Mouse (Mus musculus) CH12.LX (cell line): ENCODE measurements around the gene Fam171a1. TPM values are rescaled to one million over a fixed set of nuclear protein-coding genes. Genes with fewer than 3 reads are reported as not detected.

Source experiments
- DNase-seq: peaks from one replicate; pipeline ENCODE4 v3.0.0-alpha.2; 2013; ENCODE audit errors: extremely low read depth
- H3K27ac ChIP-seq: 2 replicates; pipeline ENCODE4 v1.5.1; 2012; ENCODE audit warnings: low read depth, mild to moderate bottlenecking, control low read depth, moderate library complexity; ENCODE audit not compliant: insufficient read depth
- H3K27me3 ChIP-seq: replicated peaks from 2 replicates; pipeline ENCODE3; 2012; ENCODE audit warnings: inconsistent platforms
- H3K36me3 ChIP-seq, 2 experiments: replicated peaks in 1 of 2; 2 replicates each; pipeline versions ENCODE3 to v1.6.1; 2012; ENCODE audit warnings: inconsistent platforms in 1 of 2, low read length in 1 of 2, mild to moderate bottlenecking in 1 of 2, mixed read lengths in 1 of 2, moderate library complexity in 1 of 2; ENCODE audit not compliant: control insufficient read depth in 1 of 2, insufficient read depth in 1 of 2
- H3K4me1 ChIP-seq, 2 experiments: 2 replicates each; pipeline ENCODE4 v1.6.1; 2012; ENCODE audit warnings: inconsistent platforms in 1 of 2, moderate library complexity in 1 of 2; ENCODE audit not compliant: insufficient read depth in 2 of 2, control insufficient read depth in 1 of 2
- H3K4me2 ChIP-seq: 2 replicates; pipeline ENCODE4 v1.6.1; 2012; ENCODE audit warnings: low read depth, mild to moderate bottlenecking, control low read depth; ENCODE audit not compliant: poor library complexity, insufficient read depth, severe bottlenecking
- H3K4me3 ChIP-seq, 3 experiments: fragments of 150-350 bp in 1 of 3; sonication (generic) in 1 of 3; replicated peaks in 1 of 3; 2 replicates each; pipeline versions ENCODE3 to v1.5.1; 2011 to 2012; ENCODE audit warnings: low read depth in 2 of 3, low read length in 2 of 3, mild to moderate bottlenecking in 2 of 3, moderate library complexity in 2 of 3, control low read depth in 1 of 3, improper control_type of control experiment in 1 of 3, inconsistent platforms in 1 of 3, mixed read lengths in 1 of 3; ENCODE audit not compliant: poor library complexity in 1 of 3
- H3K79me2 ChIP-seq: replicated peaks from 2 replicates; pipeline ENCODE4 v1.6.1; 2012; ENCODE audit warnings: mild to moderate bottlenecking, moderate library complexity; ENCODE audit not compliant: control insufficient read depth, poor library complexity, insufficient read depth, severe bottlenecking; ENCODE audit errors: extremely low read depth
- H3K9ac ChIP-seq: 2 replicates; pipeline ENCODE4 v1.6.1; 2012; ENCODE audit warnings: low read depth, mild to moderate bottlenecking, control low read depth, moderate library complexity; ENCODE audit not compliant: insufficient read depth
- H3K9me3 ChIP-seq: replicated peaks from 2 replicates; pipeline ENCODE3; 2012; ENCODE audit warnings: low read length, inconsistent platforms, mixed read lengths
- CHD2 ChIP-seq: IDR thresholded peaks from 2 replicates; pipeline ENCODE4 v1.6.1; 2011; ENCODE audit warnings: low read length, improper control_type of control experiment
- CTCF ChIP-seq, 2 experiments: IDR thresholded peaks in 1 of 2; conservative IDR thresholded peaks in 1 of 2; 2 replicates each; pipeline ENCODE4 v1.5.1; 2011 to 2012; ENCODE audit warnings: low read depth in 2 of 2, low read length in 2 of 2, improper control_type of control experiment in 1 of 2, inconsistent platforms in 1 of 2, mild to moderate bottlenecking in 1 of 2, moderate library complexity in 1 of 2
- ELF1 ChIP-seq: IDR thresholded peaks from 2 replicates; pipeline ENCODE4 v1.6.1; 2014; ENCODE audit warnings: low read depth, mild to moderate bottlenecking, inconsistent platforms, low read length, improper control_type of control experiment
- ETS1 ChIP-seq: conservative IDR thresholded peaks from 2 replicates; pipeline ENCODE4 v1.6.1; 2012; ENCODE audit warnings: low read depth, mild to moderate bottlenecking, inconsistent platforms, low read length, improper control_type of control experiment, moderate library complexity
- IRF4 ChIP-seq: IDR thresholded peaks from 2 replicates; pipeline ENCODE4 v1.6.1; 2014; ENCODE audit warnings: low read depth, mild to moderate bottlenecking, inconsistent platforms, low read length, improper control_type of control experiment
- JUN ChIP-seq: IDR thresholded peaks from 2 replicates; pipeline ENCODE4 v1.6.1; 2011; ENCODE audit warnings: low read depth, mild to moderate bottlenecking, low read length, improper control_type of control experiment, moderate library complexity; ENCODE audit not compliant: insufficient read depth
- KAT2A ChIP-seq: IDR thresholded peaks from 2 replicates; pipeline ENCODE4 v1.6.1; 2012; ENCODE audit warnings: low read length, improper control_type of control experiment, inconsistent platforms; ENCODE audit not compliant: insufficient replicate concordance
- MAZ ChIP-seq: IDR thresholded peaks from 2 replicates; pipeline ENCODE4 v1.6.1; 2012; ENCODE audit warnings: low read depth, mild to moderate bottlenecking, inconsistent platforms, low read length, improper control_type of control experiment, moderate library complexity
- MEF2A ChIP-seq: IDR thresholded peaks from 2 replicates; pipeline ENCODE4 v1.6.1; 2014; ENCODE audit warnings: low read depth, mild to moderate bottlenecking, inconsistent platforms, low read length, improper control_type of control experiment, borderline replicate concordance
- MXI1 ChIP-seq: IDR thresholded peaks from 2 replicates; pipeline ENCODE4 v1.6.1; 2011; ENCODE audit warnings: mild to moderate bottlenecking, low read depth, low read length, improper control_type of control experiment
- MYC ChIP-seq: IDR thresholded peaks from 2 replicates; pipeline ENCODE4 v1.6.1; 2011; ENCODE audit warnings: low read depth, mild to moderate bottlenecking, improper control_type of control experiment, low read length
- NELFE ChIP-seq: IDR thresholded peaks from 2 replicates; pipeline ENCODE4 v1.6.1; 2011; ENCODE audit warnings: low read depth, low read length, improper control_type of control experiment
- NRF1 ChIP-seq: IDR thresholded peaks from 2 replicates; pipeline ENCODE4 v1.6.1; 2014; ENCODE audit warnings: low read depth, mild to moderate bottlenecking, inconsistent platforms, low read length, improper control_type of control experiment, moderate library complexity
- POLR2AphosphoS2 ChIP-seq: IDR thresholded peaks from 2 replicates; pipeline ENCODE4 v1.6.1; 2011; ENCODE audit warnings: low read depth, low read length, improper control_type of control experiment
- RAD21 ChIP-seq: IDR thresholded peaks from 2 replicates; pipeline ENCODE4 v1.6.1; 2011; ENCODE audit warnings: low read depth, mild to moderate bottlenecking, low read length, improper control_type of control experiment, moderate library complexity
- SIN3A ChIP-seq: IDR thresholded peaks from 2 replicates; pipeline ENCODE4 v1.6.1; 2012; ENCODE audit warnings: low read length, improper control_type of control experiment, inconsistent platforms
- SMC3 ChIP-seq: IDR thresholded peaks from 2 replicates; pipeline ENCODE4 v1.6.1; 2011; ENCODE audit warnings: low read depth, low read length, improper control_type of control experiment
- TBP ChIP-seq: conservative IDR thresholded peaks from 2 replicates; pipeline ENCODE4 v1.6.1; 2011; ENCODE audit warnings: low read depth, low read length, improper control_type of control experiment
- TCF12 ChIP-seq: IDR thresholded peaks from 2 replicates; pipeline ENCODE4 v1.6.1; 2014; ENCODE audit warnings: low read depth, mild to moderate bottlenecking, inconsistent platforms, low read length, improper control_type of control experiment
- UBTF ChIP-seq: IDR thresholded peaks from 2 replicates; pipeline ENCODE4 v1.6.1; 2012; ENCODE audit warnings: low read depth, mild to moderate bottlenecking, inconsistent platforms, low read length, improper control_type of control experiment, moderate library complexity
- USF1 ChIP-seq: IDR thresholded peaks from 2 replicates; pipeline ENCODE4 v1.6.1; 2014; ENCODE audit warnings: low read depth, mild to moderate bottlenecking, inconsistent platforms, low read length, improper control_type of control experiment
- ZKSCAN1 ChIP-seq: IDR thresholded peaks from 2 replicates; pipeline ENCODE4 v1.6.1; 2012; ENCODE audit warnings: low read depth, inconsistent platforms, low read length, improper control_type of control experiment, borderline replicate concordance
- ZNF384 ChIP-seq: IDR thresholded peaks from 2 replicates; pipeline ENCODE4 v1.6.1; 2012; ENCODE audit warnings: low read depth, low read length, improper control_type of control experiment, inconsistent platforms
- dilution Hi-C: fragments of 300-500 bp; cut with MboI; formaldehyde crosslinking; loops from 2 replicates; pipeline ENCODE4 v1.14.3; 2020; ENCODE audit warnings: low sequenced_read_pairs; ENCODE audit not compliant: extremely low pct_unique_long_range_greater_than_20kb, extremely low pct_ligation_motif_present
- in situ Hi-C: fragments of 300-500 bp; cut with MboI; formaldehyde crosslinking; loops from 3 replicates; pipeline ENCODE4 v1.14.3; 2019; ENCODE audit warnings: low sequenced_read_pairs, low pct_ligation_motif_present, low pct_unique_long_range_greater_than_20kb, mixed read lengths
- polyA plus RNA-seq: library from polyadenylated mRNA; unstranded; fragments of >175 nt; gene quantifications from 2 replicates; pipeline ENCODE4 v1.2.1, GENCODE M21; 2012; ENCODE audit warnings: low read depth; ENCODE audit not compliant: insufficient read length
- total RNA-seq, 2 experiments: library from RNA; depleted of rRNA; stranded (reverse); fragments of 300-350 nt in 1 of 2; fragments of >200 nt in 1 of 2; gene quantifications; 2 replicates each; pipeline ENCODE4 v1.2.3; 2012 to 2014

The Fam171a1 gene
- total and polyA plus RNA-seq, 3 experiments = 0.59 to 3.2 (median 1.8) TPM

GRCm38 (mm10) chr2:3148731-3149130 lies 34.7 kb downstream of the Fam171a1 start:
- Histone ChIP-seq H3K9me3 (no peaks in the 10 kb centered on the region), H3K36me3 (no peaks in the 10 kb centered on the region), H3K27me3 (no peaks in the 10 kb centered on the region), H3K9ac (no peak overlapping the region), H3K4me3 (no peak overlapping the region), H3K79me2 (no peaks in the 10 kb centered on the region), H3K27ac (no peak overlapping the region), H3K4me2 (no peak overlapping the region), H3K4me1 (no peaks in the 10 kb centered on the region)
- dilution Hi-C loops (no loop called here), in situ Hi-C loops (no loop called here)
- no peak for DNase-seq
- no peak for TF ChIP-seq ZNF384
- TF ChIP-seq TCF12 = no peak
- no peak for TF ChIP-seq UBTF
- no peak for TF ChIP-seq SMC3
- no peak for TF ChIP-seq KAT2A
- TF ChIP-seq MAZ = no peak
- no peak for TF ChIP-seq ELF1
- TF ChIP-seq CHD2 = no peak
- TF ChIP-seq CTCF (conservative IDR thresholded peaks at IDR 0.05 in 1 of 2, IDR thresholded peaks at IDR 0.05 in 1 of 2; ENCODE audit: low read depth in 2 of 2, low read length in 2 of 2) = no peak
- TF ChIP-seq MXI1 = no peak
- no peak for TF ChIP-seq POLR2AphosphoS2
- no peak for TF ChIP-seq SIN3A
- no peak for TF ChIP-seq RAD21
- TF ChIP-seq TBP = no peak

- no peak overlapping the region for H3K4me3 ChIP-seq
- H3K79me2 ChIP-seq = no peaks in the 10 kb centered on the region
- no peak overlapping the region for H3K27ac ChIP-seq
- no peak overlapping the region for H3K9ac ChIP-seq
- H3K9me3 ChIP-seq = no peaks in the 10 kb centered on the region
- no peaks in the 10 kb centered on the region for H3K36me3 ChIP-seq
- in situ Hi-C loops = no loop called here
- no peak for DNase-seq
- H3K4me1 ChIP-seq = no peaks in the 10 kb centered on the region
- no peak for TF ChIP-seq TCF12
- dilution Hi-C loops = no loop called here
- H3K27me3 ChIP-seq = no peaks in the 10 kb centered on the region
- H3K4me2 ChIP-seq = no peak overlapping the region
Measured at GRCm38 (mm10) chr2:3150324-3150723, 36.3 kb downstream of the Fam171a1 start.

- H3K4me2 ChIP-seq = no peak overlapping the region
- no peak overlapping the region for H3K9ac ChIP-seq
- H3K4me1 ChIP-seq = no peaks in the 10 kb centered on the region
- dilution Hi-C loops (no loop called here), in situ Hi-C loops (no loop called here)
- no peak for TF ChIP-seq CTCF (conservative IDR thresholded peaks at IDR 0.05 in 1 of 2, IDR thresholded peaks at IDR 0.05 in 1 of 2; ENCODE audit: low read depth in 2 of 2, low read length in 2 of 2)
- TF ChIP-seq IRF4 = no peak
- TF ChIP-seq MEF2A = no peak
- no peak for TF ChIP-seq NRF1
- no peak for TF ChIP-seq UBTF
- TF ChIP-seq SIN3A = no peak
- no peak for TF ChIP-seq MXI1
- TF ChIP-seq TBP = no peak
- no peak for TF ChIP-seq ETS1
- no peak for TF ChIP-seq MYC
- TF ChIP-seq TCF12 = no peak
- TF ChIP-seq JUN = no peak
- TF ChIP-seq USF1 = no peak
- no peak for TF ChIP-seq ZKSCAN1
- TF ChIP-seq NELFE = no peak
- no peak for TF ChIP-seq ZNF384
- no peaks in the 10 kb centered on the region for H3K36me3 ChIP-seq
- DNase-seq = no peak
- H3K9me3 ChIP-seq = no peaks in the 10 kb centered on the region
- no peaks in the 10 kb centered on the region for H3K27me3 ChIP-seq
- H3K4me3 ChIP-seq = no peak overlapping the region
- H3K79me2 ChIP-seq = no peaks in the 10 kb centered on the region
- H3K27ac ChIP-seq = no peak overlapping the region
Measured at GRCm38 (mm10) chr2:3151336-3151735, 37.3 kb downstream of the Fam171a1 start.
